Mouse (Mus musculus) A20 (cell line): ENCODE data around the gene Prpsap1.
A peak's percentile ranks its signal among the peaks of the same experiment; 100 is the strongest.

Experiments
- DNase-seq: peaks from one replicate; pipeline ENCODE4 v3.0.0-alpha.2; 2011; ENCODE audit warnings: low read depth, low spot score

Gene Prpsap1

DNA sequence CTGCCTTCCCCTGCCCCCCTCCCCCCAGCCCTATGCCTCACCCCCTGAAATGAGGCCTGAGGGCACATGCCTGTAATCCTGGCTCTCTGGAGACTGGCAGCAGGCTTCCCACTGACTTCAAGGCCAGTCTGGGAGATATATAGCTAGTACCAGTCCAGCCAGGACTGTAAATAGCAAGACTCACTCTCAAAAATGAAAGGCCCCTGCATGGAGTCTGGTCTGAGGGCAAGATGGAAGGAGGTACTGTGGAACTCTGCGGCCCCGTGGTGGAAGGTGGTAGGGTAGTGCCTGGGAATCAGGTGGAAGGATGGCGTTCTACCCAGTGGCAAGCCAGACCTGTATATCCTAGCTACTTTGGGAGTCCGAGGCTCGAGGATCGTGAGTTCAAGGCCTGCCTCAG is 50.1 kb downstream of the Prpsap1 start:
- DNase-seq, result no peak

DNA sequence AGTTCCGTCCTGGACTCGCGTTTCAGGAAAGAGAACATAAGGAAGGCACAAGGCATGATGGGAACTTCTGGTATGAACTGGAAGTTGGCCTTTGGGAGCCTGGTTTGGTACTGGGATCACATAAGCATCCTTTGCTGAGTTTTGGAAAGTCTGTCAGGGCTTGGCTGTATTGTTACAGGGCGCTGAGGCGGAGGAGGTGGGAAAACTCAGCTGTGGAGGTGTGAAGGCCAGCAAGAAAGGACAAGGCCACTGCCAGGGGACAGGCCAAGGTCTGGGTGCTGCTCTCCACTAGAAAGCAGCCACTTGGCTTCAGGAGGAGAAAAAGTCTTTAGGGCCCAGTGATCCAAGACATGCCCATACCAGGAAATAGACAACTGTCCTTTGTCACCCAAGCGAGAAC is 50.7 kb downstream of the Prpsap1 start:
- no peak for DNase-seq

DNA sequence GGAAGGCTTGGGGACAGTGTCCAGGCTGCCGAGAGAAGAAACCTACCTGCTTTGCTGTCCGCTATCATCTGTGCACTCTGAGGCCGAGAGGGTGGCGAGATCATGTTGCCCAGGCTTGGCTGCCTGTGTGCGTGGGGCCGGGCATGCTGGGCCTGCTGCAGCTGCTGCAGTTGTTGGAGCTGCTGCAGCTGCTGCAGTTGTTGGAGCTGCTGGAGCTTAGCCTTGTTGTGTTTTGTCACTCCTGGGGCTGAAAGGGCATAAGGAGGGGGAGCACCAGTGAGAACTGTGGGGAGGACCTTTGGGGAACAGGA is 51.2 kb downstream of the Prpsap1 start:
- DNase-seq, result no peak

DNA sequence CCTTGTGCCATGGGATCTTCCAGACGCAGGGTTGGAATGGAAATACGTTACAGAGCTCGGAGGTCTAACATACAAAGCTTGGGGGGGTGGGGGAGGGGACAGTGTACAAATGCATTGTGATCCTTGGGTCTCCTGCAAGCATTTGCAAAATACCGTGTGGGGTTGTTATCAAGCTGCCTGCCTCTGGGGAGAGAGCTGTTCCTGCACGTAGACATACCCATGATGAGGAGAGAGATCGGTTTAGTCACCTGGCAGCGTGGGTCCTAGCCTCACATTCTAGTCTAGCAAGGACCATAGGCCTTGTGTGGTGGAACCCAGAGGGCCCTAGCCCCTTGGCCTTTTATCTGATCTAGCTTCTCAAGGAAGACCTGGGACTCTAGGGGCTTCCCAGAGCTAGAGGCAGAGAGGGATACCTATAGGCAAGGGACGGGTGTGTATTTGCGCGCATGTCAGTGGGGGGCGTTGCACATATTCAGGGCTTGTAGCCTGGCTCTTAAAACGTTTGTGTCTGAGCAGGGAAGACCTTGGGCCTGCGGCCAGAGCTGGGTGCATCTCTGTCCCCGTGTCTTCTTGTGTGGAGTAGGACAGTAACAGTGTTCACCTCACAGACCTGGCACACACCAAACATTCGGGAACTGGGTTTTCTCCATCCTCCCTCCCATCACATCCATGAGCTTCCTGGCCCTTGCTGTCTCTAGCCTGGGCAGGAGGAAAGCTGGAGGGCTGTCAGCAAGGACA is 51.7 kb downstream of the Prpsap1 start:
- DNase-seq, result no peak

DNA sequence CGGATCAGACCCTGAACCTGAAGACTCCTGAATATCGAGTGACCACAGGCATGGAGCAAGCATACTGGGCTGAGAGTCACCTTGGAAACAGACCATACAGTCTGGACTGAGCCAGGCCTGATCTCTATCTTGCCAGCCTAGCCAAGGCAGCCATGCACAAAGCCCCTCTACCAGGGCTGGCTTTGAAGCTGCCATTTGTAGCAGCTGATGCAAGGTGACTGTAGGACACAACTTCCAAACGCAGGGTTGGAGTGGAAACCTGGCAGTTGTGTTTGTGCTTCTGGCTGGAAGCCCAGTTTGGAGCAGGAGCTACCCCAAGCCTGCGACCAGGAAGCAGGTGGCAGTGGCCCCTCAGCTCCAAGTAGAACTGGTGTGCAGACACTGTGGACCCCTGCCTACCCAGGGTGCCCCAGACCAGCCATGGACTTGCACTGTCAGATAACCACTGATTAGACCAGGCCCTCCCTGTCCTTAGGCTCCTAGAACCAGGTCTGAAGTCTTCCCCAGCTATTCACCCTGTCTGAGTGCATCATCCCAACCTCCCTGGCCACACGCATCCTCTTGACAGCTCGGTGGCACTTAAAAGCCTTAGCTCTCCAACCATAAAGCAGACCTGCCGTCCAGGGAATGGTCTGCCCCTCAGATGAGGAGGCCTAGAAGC is 53.5 kb downstream of the Prpsap1 start:
- no peak for DNase-seq

DNA sequence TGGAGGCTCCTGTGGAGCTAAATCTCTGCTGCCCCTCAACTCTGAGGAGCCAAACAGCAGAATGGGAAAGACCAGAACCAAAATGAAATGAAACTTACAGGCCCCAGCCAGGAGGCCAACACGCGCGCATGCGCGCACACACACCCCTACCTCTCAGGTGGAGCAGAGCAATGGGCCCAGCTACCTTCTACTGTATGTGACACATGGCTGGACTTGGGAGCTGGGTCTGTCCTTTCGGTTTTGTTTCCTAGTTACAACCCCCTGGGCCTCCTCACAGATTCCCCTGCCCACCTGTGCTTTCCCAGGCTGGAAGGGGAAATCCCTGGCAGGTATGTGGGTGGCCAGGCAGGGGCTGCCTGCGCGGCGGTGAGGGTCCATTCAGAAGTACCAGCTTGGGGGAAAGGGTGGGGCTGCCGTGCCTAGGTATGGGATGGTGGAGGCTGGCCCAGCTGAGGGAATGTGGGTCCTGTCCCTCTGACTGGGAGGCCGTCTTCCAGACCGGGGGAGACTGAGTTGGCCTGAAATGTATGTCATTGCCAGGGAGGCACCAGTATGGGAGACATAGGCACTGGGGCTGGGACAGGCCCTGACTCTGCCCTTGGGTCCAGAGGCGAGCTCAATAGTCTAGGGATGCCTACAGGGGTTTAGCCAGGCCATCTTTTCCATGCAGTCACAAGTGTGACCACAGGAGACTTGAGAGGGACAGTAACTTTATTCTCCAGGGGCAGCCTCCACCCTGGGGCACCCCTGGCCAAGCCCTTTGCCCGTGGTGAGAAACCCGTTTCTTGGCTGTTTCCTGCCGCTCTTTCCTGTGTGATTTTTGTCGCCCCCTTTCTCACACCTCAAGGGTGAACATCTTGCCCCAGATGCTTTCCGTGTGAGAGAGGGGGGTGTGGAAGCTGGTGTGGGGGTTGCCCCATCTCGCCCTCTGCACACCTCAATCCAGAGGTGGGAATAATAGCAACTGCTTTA is 54.4 kb downstream of the Prpsap1 start:
- peak; percentile 68 for DNase-seq

DNA sequence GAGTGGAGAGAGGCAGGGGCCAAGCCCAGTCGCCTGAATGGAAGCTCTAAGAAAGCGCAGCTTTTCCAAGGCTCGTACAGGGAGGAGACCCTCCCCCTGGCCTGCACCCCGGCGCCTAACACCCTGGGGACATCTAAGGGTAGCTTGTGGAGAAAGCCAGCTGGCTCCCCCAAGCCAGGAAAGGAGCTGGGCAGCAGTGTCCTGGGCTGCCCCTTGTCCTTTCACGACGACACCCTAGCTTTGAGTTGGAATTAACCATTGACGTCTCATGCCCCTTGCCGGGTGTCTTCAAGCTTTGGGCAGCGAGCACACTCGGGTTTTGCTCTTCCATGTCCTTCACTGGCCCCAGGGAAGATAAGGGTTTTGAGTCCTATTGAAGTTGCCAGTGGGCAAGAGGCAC is 56.5 kb downstream of the Prpsap1 start:
- DNase-seq, result no peak

DNA sequence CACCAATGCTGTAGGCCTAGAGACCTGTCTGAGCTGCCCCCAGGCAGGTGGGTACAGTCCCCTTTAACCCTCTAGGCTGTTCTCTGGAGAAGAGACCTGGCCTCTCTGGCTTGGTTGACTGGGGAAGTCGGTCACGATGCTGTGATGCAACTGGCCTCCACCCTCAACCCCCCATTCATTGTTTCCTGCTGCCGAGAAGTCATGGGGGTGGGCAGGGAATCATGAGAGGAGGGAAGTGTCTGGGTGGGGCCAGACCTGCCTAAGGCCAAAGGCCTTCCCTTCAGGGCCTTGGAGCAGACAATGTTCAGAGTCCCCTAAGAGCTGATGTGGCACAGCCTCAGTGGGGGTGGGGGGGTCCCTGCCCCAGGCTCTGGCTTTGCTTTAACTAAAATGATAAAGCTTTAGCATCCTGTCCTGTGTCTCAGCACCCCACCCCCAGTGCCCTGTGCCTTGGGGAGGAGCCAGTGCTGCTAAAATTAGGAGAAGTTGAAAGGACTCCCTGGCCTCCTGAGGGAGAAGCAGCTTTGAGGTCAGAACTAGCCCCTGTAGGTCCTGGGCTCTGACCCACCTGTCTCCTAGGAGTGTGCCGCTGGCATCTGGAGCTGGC is 57.2 kb downstream of the Prpsap1 start:
- no peak for DNase-seq

DNA sequence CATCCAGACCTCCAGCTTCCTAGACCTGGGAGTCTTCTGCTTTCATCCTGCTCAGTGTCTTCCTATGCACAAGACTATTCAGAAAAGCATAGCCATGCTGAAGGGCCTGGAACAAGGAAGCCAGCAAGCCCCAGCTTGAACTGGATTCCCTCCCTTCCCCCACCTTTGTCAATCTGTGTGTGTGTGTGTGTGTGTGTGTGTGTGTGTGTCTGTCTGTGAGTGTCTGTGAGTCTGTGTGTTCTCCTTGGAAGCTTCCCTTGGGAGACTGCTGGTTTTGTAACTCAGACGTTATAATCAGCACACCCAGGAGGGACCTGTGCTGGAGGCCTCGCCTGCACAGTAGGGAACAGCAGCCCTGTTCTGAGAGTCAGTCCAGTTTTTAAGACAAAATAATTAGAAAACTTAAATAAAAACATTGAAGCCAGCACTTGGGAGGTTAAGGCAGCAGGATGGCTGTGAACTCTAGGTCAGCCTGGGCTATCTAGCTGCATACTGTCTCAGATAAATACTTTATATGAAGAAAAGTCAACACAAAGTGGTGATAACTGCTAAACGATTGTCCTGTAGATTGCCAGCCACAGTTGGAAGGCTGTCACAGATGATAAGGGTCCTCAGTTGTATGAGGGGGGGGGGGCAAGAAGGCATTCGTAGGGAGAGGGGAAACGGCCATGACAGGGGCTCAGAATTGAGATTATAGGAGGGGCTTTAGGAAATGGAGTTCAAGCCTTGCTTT is 57.8 kb downstream of the Prpsap1 start:
- no peak for DNase-seq

DNA sequence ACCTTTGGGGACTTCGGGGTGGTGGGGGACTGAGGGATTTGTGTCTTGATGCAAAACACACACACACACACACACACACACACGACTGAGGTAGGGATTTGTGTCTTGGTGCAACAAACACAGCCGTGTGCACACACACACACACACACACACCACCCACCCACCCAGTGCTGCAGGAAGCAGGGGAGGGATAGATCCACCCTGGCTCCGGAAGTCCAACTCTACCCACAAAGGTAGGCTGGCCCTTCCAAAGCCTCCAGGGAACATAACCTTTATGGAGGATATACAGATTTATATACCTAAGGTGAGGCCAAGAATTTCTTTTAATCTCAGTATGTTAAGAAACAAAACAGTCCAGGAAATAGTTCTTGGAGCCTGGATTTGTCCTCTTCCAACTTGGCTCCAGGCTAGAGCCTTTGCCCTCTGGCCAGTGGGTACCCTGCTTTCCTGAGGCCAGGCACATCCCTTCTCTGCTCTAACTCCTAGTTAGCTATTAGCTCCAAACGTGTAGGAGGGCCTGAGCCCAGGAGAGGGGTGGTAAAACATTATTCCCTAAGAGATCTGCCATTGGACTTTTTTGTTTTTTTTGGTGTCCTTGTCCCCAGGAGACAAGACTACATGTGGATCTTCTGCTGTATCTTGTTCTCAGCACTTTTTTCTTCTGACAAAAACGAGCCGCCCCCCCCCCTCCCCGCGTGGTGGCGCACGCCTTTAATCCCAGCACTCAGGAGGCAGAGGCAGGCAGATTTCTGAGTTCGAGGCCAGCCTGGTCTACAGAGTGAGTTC is 58.8 kb downstream of the Prpsap1 start:
- DNase-seq, result no peak

DNA sequence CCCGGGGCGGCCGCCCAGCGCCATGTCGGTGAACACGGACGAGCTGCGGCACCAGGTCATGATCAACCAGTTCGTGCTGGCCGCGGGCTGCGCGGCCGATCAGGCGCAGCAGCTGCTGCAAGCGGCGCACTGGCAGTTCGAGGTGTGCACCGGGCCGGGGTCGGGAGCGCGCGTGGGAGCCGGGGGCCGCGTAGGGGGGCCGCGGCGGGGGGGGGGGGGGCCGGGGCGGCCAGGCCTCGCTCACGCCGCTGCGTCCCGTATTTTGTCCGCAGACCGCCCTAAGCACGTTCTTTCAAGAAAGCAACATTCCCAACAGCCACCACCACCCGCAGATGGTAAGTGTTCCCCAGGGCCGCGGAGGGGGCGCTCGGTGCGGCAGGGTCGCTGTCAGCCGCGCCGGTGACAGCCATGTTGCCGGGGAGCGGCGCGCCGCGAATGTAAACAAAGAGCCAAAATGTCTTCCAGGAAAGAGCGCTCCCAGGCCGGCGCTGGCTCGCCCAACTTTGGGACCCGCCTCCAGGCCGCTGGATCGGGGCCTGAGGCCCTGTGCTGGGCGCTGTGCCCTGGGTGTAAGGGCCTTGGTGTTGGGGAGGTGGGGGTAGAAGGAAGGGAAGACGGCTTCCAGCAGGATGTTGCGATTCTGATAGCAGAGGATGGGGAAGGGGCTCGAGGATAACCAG is 59.6 kb downstream of the Prpsap1 start:
- peak; percentile 56 for DNase-seq

DNA sequence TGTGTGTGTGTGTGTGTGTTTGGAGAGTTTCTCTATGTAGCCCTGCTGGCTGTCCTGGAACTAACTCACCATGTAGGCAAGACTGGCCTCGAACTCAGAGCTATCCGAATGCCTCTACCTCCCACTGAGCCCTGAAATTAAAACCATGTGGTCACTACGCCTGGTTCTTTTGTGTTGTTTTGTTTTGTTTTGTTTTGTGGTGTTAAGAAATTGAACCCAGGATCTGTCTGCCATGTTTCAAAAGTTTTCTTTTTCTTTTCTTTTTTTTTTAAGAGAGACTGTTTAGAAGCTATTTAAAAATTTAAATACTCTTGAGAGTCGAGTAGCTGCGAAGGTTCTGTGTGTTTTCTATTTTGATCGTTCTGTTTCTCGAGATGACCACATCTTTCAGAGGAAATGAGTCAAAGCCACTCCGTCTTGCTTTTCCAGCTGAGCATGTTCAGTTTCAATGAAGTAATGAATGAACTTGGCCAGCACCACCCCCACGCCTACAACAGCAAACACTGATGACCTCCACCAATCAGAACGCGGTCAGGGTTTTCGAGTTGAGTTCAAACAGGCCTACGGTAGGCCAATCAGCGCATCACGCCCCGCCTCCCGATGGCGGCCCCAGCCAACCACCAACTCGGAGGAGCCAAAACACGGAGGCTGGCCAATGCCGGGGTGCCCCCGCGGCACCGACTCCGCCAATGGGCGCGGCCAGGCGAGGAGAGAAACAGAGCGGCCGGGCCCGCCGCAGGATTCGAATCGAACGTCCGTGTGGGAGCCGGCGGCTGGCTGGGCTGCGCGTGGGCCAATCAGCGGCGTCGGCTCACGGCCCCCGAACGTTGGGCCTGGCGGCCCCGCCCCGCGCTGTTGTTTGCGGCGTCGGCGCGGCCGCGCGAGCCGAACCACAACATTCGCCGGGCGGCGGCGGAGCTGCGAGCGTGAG is 60.4 kb downstream of the Prpsap1 start, which contains the start of gene Ubald2:
Gene Ubald2, plus strand, starts transcription at position 739 of the 931 bp plus-strand sequence.
- peak; percentile 100 for DNase-seq

DNA sequence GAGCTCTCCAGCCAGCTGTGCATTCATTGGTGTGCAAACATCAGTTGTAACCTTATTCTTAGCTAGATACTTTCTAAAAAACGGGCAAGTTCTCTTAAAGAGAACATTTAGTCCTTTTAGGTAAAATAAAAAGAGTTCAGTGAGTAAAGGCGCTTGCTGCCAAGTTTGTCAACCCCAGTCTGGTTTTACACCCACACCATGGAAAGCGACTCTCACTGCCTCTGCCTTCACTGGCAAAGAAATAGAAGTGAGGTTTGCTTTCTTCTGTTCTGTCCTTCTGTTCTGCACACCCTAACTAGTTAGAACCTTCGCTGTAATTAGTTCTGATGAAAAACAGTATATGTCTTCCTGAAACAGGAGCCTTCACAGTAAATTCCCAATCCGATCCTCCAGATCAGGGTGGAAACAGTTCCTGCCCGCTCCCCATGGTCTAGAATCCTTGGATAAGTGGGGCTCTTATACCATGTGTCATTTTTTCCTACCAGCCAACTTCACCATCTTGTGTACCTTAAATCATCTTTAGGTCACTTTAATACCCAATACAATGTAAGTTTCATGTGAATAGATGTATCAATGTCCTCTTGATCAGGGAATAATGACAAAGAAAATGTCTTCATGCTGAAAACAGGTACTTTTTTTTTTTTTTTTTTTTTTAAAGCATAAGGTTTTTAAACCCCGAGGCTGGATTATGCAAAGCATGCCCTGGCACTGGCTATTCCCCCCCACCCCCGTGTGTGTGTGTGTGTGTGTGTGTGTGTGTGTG is 61.2 kb downstream of the Prpsap1 start:
- DNase-seq, result peak; percentile 19

DNA sequence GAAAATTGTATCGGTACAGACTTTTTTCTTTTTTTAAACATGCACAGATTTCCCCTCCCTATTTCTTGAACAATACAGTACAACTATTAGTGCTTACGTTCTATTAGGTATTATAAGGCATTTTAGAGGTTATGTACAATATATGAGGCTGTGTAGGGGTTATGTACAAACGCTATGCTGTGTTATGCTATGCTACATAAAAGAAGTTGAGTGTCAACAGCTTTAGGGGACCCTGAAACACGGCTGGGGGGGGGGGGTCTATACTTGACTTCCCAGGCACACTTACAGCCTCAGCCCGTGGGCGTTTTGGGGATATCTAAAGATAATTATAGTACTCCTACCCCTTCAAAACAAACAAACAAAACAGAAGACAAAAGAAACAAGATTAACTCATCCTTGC is 61.9 kb downstream of the Prpsap1 start:
- no peak for DNase-seq

DNA sequence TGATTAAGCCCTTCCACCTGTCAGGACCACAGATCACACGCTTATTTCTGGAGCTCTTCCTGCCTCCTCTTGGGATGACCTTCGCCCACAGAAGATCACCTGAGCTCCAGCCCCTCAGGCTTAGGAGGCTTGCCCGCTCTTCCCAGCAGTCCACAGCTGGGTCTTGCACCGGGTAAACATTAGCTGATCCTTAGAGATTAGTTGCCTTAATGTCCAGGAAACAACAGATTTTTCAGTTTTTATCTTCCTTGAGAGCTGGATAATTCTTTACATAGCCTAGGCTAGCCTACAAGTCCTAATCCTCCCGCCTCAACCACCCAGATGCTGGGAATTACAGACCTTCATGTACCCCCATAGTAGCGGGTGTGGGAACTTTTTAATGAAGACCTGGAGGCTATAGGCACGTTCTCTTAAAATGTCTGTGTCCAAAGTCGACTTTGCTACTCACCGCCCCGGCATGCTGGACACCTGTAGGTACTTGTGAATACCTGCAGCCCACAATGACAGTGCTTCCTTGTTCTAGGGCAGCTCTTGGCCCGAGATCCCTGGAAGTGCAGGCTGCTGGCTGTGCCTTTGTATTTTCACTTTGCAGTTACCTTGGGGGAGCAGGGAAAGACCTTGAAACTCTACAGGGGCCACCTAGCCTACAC is 62.4 kb downstream of the Prpsap1 start:
- DNase-seq, result no peak

DNA sequence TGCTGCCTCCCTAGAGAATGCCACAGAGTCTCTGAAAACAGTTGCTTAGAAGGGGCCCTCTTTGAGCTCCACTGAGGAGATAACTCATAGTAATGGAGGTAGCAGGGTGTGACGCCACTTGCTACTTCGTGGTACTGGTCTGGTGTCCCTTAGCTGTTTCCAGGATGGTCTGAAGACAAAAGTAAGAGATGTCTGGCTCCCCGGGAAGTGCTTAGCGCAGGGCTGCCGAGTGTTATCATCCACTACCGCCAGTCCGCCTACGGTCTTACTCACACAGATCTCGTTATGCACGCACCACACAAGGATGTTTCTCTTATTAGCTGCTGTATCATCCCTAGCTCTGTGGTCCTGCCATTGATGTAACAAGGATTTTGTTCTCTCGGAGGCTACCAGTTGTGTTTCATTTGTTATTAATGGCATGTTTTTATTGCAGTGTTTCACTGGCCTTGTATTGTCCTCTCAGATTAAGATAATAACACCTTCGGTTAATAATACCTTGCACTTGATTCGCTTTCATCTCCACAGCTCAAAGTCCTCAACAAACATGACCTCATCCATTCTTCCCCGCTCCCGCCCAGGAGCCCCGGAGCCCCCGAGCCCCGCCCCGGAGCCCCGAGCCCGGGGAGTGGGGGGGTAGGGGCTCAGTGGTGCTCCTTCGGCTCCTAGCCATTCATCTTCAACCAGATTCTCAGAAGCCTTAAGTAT is 63.1 kb downstream of the Prpsap1 start:
- peak; percentile 22 for DNase-seq
